Mouse (Mus musculus) left cerebral cortex, postnatal 14 days (tissue): Measurements from ENCODE around the gene Gm21170. TPM values are rescaled to one million over a fixed set of nuclear protein-coding genes. Genes with fewer than 3 reads are reported as not detected.
"Not testable (repeated sequence)": the region's sequence is repeated elsewhere in the genome, so short reads cannot be mapped to it uniquely, and the experiment has no call there.

Experiments
- DNase-seq, 2 experiments: peaks; one replicate each; pipeline ENCODE4 v3.0.0; 2021 to 2022; ENCODE audit warnings: low spot score in 2 of 2, mixed read lengths in 1 of 2
- intact Hi-C: fragments of 180-260 bp; cut with DNase I; formaldehyde crosslinking; loops from one replicate; pipeline ENCODE4 v1.15.1; 2025
- long read RNA-seq, 2 experiments: library from polyadenylated mRNA; stranded (forward); transcript quantifications; one replicate each; pipeline ENCODE4 v2.0.0; 2021
- total RNA-seq, 2 experiments: library from RNA; stranded (reverse); gene quantifications; 2 replicates each; pipeline ENCODE4 v1.2.3; 2021

Gm21170 gene
- total RNA-seq = not detected
- long read RNA-seq, experiment 1 = 0 reads
- long read RNA-seq, experiment 2 = 0 reads

DNA sequence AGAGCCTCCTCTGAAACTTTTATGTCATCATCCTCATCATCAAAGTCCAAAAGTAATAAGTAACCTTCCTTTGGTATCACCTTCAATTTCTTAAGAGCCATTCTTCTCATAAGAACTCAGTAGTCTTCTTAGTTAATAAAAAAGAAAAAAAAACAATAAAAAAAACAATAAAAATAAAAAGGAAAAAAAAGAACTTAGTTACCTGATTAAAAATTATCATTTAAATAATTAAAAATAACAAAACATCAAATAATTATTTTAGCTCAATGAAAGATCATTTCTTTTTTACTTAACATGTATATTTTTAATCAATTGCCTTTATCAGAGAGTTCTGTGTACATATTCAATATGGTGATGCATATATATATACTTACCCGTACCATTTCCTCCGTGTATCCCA lies at the start of gene Gm21170:
Gm21170 (minus strand) TSS at position 101 of the 400 bp plus-strand sequence.
- intact Hi-C loops, DNase-seq: not testable (repeated sequence)

Other genes with a start within 250 kb of the Gm21170 start
- not detected for gene Gm21256, start 240.1 kb downstream of the Gm21170 start, total RNA-seq